Mouse (Mus musculus) heart, postnatal 4 days (tissue): ENCODE measurements around the gene Rnf215. TPM values are rescaled to one million over a fixed set of nuclear protein-coding genes. Genes with fewer than 3 reads are reported as not detected.
"Not testable (repeated sequence)": the region's sequence is repeated elsewhere in the genome, so short reads cannot be mapped to it uniquely, and the experiment has no call there.

Experiments used
- DNase-seq: peaks from one replicate; pipeline ENCODE4 v3.0.0; 2021
- total RNA-seq, 2 experiments: library from RNA; stranded (reverse); gene quantifications; 2 replicates each; pipeline ENCODE4 v1.2.3; 2021

The Rnf215 gene
- total RNA-seq, 2 experiments from 2014 or later: 17.5 to 18.3 TPM

DNA sequence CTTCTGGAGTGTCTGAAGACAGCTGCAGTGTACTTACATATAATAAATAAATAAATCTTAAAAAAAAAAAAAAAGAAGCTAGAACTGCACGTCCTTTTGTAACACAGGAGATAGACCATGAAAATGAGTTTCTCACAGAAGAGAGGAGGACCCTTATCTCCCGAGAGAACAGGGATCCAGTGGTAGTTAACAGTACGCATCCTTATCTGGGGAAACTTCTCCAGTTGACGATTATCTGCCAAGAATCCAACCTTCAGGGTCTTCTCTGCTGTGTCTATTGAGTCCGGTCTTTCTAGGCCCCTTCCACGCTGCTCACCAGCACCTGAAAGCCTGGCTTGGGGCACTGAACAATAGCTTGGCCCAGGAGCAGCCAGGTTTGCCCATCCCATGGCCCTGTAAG lies 21.0 kb upstream of the Rnf215 start:
- DNase-seq: no peak

DNA sequence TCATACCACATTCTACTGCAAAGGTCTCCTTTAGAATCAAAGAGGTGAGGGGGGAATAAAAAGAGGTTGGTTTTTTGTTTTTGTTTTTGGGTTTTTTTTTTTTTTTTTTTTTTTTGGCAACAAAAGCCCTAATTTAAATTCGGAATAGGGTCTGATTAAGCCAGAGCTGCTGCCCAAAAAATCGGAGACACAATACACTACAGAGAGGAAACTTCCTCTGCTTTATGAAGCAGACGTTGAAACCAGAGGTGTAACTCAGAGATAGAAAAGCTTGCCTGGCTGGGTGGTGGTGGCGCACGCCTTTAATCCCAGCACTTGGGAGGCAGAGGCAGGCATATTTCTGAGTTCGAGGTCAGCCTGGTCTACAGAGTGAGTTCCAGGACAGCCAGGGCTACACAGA lies 20.5 kb upstream of the Rnf215 start:
- not testable (repeated sequence) for DNase-seq

DNA sequence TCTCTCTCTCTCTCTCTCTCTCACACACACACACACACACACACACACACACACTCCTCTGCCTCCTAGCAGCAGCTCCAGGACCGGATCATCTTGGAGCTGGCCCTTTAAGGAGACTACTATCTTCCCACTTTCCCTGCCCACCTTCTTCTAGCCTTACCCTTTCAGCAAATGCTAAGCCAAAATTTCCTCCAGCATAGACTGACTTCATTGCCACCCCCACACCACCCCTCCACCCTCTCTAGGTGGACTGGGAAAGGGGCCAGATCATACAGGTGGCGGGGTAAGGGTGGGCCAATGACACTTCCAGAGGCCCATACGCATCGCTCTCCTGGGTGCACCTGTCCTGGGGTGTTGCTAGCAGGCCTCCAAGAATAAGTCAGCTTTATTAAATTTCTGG lies 19.6 kb upstream of the Rnf215 start:
- DNase-seq: no peak

DNA sequence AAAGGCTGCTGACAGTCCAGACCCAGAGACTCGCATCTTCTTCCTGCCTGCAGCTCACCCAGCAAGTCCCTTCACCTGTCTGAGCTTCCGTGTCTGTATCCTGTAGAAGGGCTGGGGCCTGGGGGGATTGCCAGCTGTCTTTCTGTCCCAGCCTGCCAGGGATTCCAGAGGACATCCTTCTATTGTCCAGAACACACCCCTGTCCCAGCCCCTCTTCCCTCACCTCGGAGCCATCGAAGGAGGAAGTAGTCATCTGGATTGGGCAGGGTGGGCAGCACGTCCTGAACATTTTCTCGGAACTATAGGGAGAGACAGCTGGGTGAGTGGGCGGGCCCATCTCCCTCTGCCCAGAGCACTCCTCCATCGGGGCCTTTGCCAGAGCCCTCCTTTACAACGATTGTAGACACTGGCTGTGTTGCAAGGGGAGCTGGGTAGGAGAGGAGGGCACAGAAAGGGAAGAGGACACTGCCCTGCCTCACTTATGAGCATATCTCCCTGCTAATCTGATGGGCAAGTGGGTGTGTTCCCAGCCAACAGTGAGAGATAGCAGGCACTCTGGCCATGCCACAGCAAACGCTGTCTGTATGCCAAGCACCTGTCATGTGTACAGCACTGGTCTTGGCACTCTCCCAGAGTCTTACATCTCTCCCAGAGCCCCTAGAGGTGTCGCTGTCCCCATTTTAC lies 18.4 kb upstream of the Rnf215 start:
- no peak for DNase-seq

DNA sequence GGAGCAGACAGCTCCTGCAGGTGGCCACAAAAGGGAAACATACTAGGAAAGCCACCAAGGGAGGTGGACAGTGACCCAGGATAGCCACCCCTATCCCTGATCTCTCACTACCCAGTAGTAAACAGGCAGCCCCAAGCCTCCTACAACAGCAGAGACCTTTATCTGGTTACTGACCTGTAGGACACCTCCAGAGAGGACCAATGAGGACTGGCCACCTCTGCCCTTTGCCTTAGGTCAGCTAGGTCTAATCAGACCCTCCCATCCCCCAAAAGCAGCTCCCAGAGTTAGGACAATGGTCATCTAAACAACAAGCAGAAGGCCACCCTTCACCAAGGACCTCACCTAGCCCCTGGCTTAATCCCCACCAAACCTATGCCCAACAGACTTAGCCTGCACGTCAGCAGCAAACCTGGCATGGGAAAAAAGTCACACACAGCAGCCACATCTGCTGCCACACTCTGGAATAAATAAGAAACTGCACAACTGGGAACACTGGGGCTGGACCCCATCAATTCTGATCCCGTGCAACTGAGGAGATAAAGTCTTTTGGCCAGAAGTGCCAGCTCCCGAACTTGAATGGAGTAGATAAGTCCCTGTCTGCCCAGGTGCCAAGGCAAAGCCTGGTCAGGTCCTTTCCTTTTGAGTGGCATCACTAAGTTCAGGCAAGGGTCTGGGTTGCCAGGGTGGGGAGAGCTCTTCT lies 17.5 kb upstream of the Rnf215 start:
- DNase-seq: no peak

DNA sequence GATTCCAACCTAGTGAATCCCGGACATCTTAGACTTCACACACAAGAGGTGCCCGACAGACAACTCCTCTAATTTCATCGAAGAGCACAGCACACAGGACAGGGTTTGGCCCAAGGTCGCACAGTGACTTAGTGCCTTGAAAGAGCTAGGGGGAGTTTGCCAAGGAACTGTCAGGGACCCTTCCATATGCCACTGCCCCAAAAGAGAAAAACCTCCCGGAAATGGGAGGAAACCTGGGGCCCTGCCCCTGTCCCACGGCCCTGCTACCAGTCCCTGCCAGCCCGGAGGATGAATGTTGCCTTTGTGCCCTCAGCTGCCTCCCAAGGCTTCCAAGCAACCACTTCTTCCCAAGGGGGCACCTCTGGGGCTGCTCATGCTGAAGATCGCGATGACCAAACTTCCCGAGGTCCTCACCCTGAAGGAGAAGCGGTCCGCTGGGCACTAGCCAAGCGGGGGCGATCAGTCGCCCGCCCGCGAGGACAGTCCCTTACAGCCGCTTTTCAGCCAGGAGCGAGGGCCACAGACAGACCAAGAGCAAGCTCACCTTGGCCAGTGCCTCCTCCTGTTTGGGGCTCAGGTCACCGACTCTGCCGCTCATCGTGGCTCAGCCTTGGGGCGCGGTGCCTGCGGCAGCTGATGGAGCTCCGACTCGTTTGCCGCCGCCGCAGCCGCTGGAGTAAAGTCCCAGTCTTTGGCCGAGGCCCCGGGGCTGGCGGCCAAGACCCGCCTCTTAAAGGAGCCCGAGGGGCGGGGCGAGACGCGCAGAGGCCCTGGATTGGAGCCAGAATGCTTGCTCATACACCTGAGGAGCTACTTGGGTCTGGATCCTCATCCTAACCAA lies 16.7 kb upstream of the Rnf215 start:
- DNase-seq: peak; percentile 64

DNA sequence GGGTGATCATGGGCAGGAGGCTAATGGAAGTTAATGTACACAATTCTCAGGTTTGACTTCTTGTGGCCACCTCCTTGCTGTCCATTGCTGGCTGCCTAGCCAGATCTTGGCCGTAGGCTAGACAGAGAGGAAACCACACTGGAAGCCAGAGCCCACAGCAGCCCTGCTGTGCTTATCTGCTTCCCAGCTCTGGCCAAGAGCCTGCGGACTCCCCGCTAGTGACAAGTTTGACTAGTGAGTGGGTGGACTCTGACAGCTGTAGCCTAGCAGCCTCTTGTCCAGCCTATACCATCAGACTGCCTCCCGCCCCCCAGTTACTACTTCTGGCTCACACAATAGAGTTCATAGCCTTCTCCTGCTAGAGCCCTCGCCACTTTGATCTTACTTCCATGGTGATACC lies 15.4 kb upstream of the Rnf215 start:
- DNase-seq: peak; percentile 37

DNA sequence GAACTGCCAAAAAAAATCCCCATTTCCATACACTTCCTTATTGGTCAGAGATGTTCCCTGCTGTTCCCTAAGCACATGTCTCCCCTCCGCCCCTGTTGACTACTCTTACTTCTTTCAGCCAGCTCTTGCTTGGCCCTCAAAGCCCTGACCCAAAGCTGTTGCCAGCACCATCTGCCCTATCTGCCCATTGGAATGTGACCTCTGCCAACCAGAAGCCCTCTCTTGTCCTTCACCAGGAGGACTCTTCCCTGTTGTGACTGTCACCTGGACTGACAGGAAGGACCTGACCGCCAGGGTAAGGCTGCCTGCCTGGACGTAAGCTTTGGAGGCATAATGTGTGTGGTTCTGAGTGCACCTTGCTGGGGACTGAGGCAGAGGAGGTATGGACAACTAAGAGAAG lies 13.3 kb upstream of the Rnf215 start:
- no peak for DNase-seq

DNA sequence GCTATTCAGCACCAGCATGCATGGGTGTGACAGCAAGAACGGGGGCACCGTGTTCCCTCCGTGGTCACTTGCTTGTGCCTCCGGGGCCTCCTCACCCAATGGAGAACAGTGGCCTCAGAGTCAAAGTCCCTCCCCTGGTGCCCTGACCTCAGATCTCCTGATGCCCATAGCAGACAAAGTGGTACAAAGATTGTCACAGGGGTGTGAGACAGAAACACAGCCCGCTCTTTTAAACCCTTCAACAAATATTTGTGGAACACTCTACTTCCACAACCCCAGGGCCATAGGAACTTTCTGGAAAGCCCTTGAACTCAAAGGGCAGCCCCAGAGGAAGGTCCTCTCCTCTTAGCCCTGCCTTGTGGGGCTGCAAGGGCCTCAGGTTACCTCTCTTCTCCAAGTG lies 12.8 kb upstream of the Rnf215 start:
- no peak for DNase-seq

DNA sequence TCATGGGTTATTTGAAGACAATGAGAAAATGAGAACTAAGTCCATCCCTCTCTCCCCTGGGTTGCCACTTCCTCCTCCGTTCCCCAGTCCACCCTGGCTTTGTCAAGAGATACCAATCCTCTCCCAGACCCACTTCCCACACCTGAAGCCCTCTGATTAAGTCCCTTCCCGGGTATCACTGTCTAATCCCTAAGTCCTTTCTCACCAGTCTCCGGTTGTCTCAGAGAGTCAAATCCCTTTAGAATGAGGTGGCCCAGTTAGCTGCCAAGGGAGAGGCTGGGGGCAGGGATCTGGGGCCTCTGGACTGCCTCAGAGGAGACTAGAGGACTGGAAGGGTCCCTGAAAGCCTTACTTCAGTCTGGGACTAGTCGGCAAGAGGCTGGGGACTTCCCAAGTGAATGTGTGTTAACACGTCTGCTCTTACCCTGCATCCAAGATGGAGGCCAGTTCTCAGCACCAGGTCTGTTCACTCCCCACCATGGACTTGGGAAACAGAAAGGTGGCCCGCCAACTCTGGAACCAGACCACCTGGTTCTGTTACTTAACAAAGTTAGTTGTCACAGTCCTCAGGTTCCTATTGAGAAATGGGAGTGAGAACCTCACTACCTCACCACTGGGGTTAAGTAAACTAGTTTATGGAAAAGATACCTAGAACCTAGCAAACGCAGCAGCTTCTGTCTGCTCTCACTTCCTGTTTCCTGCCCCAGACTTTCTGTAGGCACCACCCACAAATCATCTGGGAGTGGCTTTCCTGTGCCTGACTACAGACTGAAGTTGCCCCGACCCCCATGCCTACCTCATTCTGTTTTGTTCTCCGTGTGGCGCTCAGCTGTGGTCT lies 12.0 kb upstream of the Rnf215 start, which contains the start of gene Sec14l2:
Gene Sec14l2 (minus strand): TSS at position 674 of the 838 bp plus-strand sequence.
- no peak for DNase-seq

DNA sequence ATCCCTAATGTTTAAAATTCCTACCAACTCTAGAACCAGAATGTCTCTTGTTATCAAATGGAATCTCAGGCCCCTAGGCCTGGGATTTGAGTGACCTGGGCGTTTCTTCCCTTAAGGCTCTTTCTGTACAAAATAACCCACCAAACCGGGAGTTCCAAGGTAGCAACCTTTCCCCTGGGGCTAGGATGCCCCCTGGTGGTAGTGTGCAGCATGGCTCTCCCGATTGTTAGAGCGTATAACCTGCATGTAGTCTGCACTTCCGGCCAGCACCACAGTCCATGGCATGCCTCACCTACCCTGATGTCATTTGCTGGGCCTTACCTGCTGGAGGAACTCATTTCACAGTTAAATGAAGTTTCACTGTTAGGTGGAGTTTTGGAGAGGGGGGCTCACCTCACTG lies 11.1 kb upstream of the Rnf215 start:
- peak; percentile 51 for DNase-seq

DNA sequence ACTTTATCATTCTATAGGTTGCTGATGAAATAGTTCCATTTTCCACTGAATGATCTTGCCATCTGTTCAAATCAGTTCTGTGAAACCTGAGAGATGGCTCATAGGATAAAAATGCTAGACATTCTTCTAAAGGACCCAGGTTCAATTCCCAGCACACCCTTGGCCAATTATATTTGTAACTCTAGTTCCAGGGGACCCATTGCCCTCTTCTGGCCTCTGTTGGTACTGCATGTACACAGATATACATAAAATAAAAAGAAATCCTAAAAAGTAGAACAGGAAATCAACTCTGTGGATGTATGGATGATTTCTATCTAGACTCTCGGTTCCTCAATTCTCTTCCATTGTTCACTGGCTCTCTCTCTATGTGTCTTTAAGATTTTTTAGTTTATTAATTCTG lies 7.9 kb upstream of the Rnf215 start:
- DNase-seq: no peak

DNA sequence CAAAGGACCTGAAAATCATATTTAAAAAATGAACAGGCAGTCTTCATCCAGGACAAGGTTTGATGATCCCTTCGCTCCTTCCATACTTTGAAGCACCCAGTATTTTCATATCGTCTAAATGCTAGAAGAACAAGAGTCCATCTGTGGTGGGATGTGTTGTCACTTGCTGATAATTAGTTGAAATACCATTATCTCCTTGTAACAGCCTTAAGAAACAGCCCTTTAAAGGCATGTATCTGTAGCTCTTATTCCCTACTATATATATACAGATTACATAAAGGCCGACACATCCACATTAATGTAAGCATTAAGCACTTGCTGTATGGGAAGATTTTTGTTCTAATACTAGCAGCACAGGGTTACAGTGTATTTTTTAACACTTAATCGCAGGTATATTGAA lies 6.5 kb upstream of the Rnf215 start:
- not testable (repeated sequence) for DNase-seq

DNA sequence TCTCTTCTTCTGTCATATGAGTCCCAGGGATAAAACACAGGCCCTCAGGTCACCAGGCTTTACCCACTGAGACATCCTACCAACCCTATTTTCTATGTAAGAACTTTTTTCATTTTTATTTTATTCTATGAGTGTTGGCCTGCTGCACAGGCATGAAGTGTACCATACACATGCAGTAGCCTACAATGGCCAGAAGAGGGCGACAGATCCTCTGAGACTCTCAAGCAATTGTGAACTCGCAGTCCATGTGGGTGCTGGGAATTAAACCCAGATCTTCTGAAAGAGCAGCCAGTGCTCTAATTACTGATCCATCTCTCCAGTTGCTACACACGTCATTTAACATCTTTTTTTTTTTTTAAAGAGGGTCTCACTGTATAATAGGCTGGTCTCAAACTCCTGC lies 1.6 kb upstream of the Rnf215 start:
- DNase-seq: peak; percentile 26

DNA sequence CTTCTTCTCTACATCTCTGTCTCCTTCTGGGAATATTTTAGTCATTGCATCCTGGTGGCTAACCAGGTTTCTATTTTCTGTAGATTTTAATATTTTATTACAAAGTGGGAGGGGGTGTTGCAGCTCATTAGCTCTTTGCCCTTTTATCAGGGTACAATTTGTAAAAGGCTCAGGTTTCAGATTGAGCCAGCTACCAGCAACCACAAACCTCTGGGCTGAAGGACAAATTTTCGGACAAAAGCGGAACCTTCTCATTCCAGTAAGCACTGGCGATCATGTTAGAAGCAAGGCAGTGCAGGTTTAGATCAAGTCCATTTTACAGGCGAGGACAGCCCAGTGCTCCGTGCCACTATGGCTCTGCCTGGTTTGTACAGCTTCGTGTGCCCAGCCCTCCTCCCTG lies 602 bp upstream of the Rnf215 start:
- no peak for DNase-seq

DNA sequence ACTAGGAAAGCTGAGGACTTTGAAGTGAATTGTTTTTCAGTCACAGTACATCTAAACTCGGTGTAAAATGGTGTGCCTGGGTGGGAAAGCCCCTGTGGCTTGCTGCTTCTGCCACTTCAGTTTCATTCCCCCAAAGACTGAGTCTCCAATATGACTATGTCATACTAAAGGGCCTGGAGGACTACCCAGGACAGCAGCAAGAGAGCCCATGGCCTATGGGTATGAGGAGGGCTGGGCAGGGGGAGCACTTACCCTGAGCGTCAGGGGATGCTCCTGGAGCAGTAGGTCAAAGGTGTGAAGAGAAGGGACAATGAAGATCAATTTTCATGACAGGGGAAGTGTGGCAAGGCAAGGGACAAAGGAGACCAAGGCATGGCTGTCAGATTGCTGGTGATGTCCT lies 4.0 kb downstream of the Rnf215 start:
- no peak for DNase-seq

DNA sequence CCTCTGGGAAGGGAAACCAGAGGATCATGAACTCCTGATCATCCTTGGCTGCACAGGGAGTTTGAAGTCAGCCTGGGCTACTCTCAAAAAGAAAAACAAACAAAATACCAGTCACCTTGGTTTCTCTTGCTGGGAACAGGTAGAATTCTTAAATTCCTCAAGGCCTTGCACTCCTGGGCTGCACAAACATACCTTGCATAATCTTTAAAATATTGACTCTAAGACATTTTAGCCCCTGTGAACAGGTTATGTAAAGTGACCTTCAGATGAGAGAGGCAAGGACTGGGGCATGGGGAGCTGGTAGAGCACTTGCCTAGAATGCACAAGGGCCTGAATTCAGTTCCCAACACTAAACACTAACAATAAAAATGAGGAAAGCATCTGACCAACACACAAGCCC lies 6.5 kb downstream of the Rnf215 start:
- no peak for DNase-seq

DNA sequence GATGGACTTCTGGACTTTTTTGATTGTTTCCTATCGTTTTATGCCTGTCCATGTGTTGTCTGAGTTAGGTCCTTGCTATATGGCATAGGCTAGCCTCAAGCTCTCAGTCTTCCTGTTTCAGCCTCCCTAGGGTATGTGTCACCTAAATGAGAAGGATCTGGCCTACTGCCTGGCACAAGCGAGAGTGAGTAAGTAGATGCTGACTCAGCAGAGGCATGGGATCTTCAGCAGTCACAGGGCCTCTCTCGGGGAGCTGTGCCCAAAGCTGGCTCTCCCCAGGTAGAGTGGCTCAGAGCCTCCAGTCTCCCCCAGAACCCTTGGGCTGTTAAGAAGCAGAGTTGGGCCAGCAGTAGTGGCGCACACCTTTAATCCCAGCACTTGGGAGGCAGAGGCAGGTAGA lies 7.3 kb downstream of the Rnf215 start:
- no peak for DNase-seq

DNA sequence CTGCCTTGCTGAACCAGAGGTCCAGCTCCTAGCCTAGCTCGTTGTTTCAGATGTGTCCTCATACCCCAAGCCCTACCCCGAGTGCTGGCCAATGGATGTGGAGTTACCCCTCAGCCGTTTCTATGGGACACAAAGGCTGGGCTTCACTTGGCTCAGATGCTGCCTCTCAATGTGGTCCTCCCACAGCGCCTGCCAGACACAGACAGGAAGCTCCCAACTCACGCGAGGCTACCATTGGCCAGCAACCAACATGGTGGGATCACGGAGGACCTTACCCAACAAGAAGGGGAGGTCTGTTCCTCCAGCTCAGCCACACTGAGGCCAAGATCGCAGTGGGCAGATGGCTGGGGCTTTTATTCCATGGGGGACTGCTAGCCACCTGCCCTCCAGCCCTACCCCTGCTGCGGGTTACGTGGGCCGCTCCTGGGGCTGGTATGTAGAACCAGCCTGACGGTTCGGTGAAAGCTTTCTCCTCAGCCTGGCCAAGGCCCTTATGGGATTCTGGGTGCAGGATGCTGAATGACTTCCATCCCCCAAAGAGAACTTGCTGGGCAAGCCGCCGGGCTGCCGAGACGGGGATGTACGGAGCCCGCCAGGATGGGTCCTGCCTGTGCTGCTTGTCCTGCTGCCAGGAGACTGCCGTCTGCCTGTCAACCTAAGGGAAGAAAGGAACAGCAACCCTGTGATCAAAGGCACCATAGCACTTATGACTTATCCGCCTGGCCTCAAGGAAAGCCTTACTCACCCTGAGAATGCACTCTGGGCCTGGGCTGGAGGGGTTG lies 8.5 kb downstream of the Rnf215 start:
- no peak for DNase-seq

DNA sequence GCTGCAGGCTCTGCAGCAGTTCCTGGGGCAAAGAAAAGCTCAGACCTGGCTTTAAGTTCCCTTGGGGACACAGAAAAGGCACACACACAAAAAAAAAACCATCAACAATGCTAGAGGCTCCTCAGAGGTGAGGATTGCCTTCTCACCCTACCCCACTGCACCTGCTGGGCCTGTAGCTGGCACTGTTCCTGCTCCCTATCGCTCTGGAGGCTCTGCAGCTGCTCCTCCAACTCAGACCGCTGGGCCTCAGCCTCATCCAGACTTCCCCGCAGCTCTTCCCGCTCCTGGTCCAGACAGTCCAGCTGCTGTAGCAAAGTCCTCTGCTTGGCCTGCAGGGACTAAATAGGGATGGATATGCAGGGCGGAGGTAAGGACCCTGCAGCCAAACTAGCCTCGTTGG lies 11.4 kb downstream of the Rnf215 start:
- DNase-seq: no peak

DNA sequence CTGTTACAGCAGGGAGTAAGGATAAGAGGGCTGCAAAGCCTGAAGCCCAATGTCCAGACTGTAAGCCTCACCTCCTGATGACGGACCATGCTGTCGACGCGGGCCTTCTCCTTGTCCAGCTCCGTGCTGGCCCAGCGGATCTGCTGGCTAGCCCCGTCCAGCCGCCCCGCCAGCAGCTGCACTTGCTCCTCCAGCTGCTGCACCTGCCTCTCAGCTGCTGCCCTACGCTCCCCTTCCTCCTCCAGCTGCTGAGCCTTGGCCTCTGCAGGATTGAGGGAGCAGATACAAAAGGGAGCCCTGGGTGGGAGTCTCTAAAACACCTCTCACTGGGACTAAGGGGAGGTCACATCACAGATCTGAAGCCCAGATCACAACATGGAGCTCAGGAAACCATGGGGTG lies 12.1 kb downstream of the Rnf215 start:
- peak; percentile 27 for DNase-seq

DNA sequence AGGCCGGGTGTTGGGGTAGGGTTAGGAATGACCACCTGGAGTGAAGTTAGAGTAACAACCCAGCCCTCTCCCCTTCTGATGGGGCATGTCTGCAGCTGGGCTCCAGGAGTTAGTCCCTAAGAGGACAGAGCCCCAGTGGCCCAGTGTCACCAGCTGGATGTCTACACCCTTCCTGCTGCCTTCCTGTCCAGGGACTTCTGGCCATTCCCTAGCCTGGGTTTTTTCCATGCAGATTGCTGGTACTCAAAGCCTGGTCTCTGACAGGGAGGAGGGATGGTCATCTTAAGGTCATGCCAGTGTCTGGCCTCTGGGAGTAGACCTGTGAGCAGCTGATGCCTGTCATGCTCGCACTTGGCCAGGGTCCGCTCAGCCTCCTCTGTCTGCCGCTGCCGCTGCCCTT lies 13.1 kb downstream of the Rnf215 start:
- no peak for DNase-seq
